Comparison of ENCODE assay signal across 27 mouse cellular contexts in the genomic region with DNA sequence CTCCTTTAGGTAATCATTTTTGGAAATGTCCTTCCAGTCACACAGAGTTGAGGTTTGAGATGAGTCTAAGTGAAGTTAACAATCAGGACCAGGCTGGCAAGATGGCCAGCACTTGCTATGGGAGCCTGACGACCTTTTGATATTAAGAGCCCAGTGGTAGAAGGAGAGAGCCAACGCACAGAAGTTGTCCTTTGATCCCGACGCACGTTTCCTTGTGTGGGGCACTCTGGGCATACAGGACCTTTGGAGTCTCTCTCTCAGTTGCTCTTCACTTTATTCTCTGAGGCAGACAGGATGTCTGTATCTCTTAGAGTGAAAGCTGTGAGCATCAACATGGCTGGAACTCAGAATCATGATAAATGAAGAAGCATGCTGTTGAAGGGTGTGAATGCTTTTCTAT. TPM values are rescaled to one million over a fixed set of nuclear protein-coding genes. Genes with fewer than 3 reads are reported as not detected.
DNase-seq lines count a peak whose midpoint lies in the region; ATAC-seq and TF ChIP-seq lines count a peak whose summit lies in the region.
"Had no signal": no experiment of that assay in that cellular context is flagged by ENCODE, and none has a peak within 500 bp of the region (broad histone marks: within the 10 kb centered on the region; RNA-seq: fewer than 3 reads in every experiment).

No protein-coding gene starts in this region.

- TF ChIP-seq POLR2A in liver, adult 2 months (IDR thresholded peaks at IDR 0.05; ENCODE audit: extremely low read depth, insufficient read depth, low read length): no peak

- H3K9ac ChIP-seq in intestine, embryonic 16.5 days (ENCODE audit: low read depth, low read length): no peak overlapping the region
- no peak overlapping the region for H3K9ac ChIP-seq in intestine, embryonic 15.5 days
- H3K9ac ChIP-seq in liver, adult 2 months (ENCODE audit: low read depth, low read length): no peak overlapping the region
- H3K9ac ChIP-seq: embryonic facial prominence, embryonic 12.5 days; forebrain, embryonic 13.5 days had no signal

- no peak overlapping the region for H3K4me2 ChIP-seq in intestine, embryonic 16.5 days (ENCODE audit: low read depth, low read length)
- no peak overlapping the region for H3K4me2 ChIP-seq in intestine, embryonic 15.5 days (replicated peaks)
- H3K4me2 ChIP-seq: embryonic facial prominence, embryonic 12.5 days; forebrain, embryonic 13.5 days had no signal

- no peak overlapping the region for H3K27ac ChIP-seq in intestine, embryonic 16.5 days (ENCODE audit: low read length)
- no peak overlapping the region for H3K27ac ChIP-seq in intestine, embryonic 15.5 days
- H3K27ac ChIP-seq in liver, adult 2 months (replicated peaks; ENCODE audit: insufficient read depth, low read depth, low read length): no peak overlapping the region
- H3K27ac ChIP-seq: embryonic facial prominence, embryonic 10.5 days; embryonic facial prominence, embryonic 12.5 days; forebrain, embryonic 13.5 days had no signal

- TF ChIP-seq CTCF in liver, adult 2 months (IDR thresholded peaks at IDR 0.05; ENCODE audit: low read depth, low read length): no peak

- no peaks in the 10 kb centered on the region for H3K4me1 ChIP-seq in intestine, embryonic 16.5 days (ENCODE audit: control insufficient read depth, insufficient read depth, low read length)
- no peaks in the 10 kb centered on the region for H3K4me1 ChIP-seq in intestine, embryonic 15.5 days (replicated peaks)
- H3K4me1 ChIP-seq in liver, adult 2 months (ENCODE audit: control insufficient read depth, insufficient read depth, low read length): no peaks in the 10 kb centered on the region
- H3K4me1 ChIP-seq: embryonic facial prominence, embryonic 12.5 days had no signal

- H3K79me2 ChIP-seq in liver, adult 2 months (ENCODE audit: control insufficient read depth, insufficient read depth, low read length): no peaks in the 10 kb centered on the region

- H3K36me3 ChIP-seq in intestine, embryonic 16.5 days (ENCODE audit: control insufficient read depth, insufficient read depth, low read length): no peaks in the 10 kb centered on the region
- no peaks in the 10 kb centered on the region for H3K36me3 ChIP-seq in intestine, embryonic 15.5 days
- H3K36me3 ChIP-seq in liver, adult 2 months (ENCODE audit: control insufficient read depth, insufficient read depth, low read length): peaks cover 8% of the 10 kb centered on the region; the same call in 1 of the 2 replicates

- ATAC-seq in intestine, embryonic 16.5 days: peak; percentile 44; the same call in 1 of the 2 replicates
- ATAC-seq in intestine, embryonic 15.5 days: no peak
- ATAC-seq: activated CD4-positive, CD25-positive, alpha-beta regulatory T cell, adult 4 months; CD4-positive, CD25-positive, alpha-beta regulatory T cell, adult 4 months; forebrain, embryonic 13.5 days; Patski had no signal

- DNase-seq in kidney, adult 9 months: peak; percentile 38
- no peak for DNase-seq in kidney, postnatal 14 days
- peak; percentile 54 for DNase-seq in liver, adult 2 months (ENCODE audit: extremely low read depth, low read depth, low spot score)
- no peak for DNase-seq in liver
- no peak for DNase-seq in heart, postnatal 4 days
- DNase-seq: adrenal gland, adult 8-10 months; adrenal gland, postnatal 14 days; adrenal gland, postnatal 36 days; B cell, adult 2 months; cerebellum, adult 11-12 months; cerebellum, adult 2 months; cerebellum, adult 9-10 months; cerebellum, postnatal 10 days; cerebellum, postnatal 25 days had no signal

- H3K27me3 ChIP-seq in intestine, embryonic 16.5 days (replicated peaks; ENCODE audit: control insufficient read depth, insufficient read depth, low read length): no peaks in the 10 kb centered on the region
- H3K27me3 ChIP-seq in intestine, embryonic 15.5 days (replicated peaks): no peaks in the 10 kb centered on the region
- no peaks in the 10 kb centered on the region for H3K27me3 ChIP-seq in liver, adult 2 months (ENCODE audit: control insufficient read depth, insufficient read depth, low read length)
- H3K27me3 ChIP-seq: CH12.LX; embryonic facial prominence, embryonic 12.5 days; forebrain, embryonic 13.5 days; Patski had no signal

- no peaks in the 10 kb centered on the region for H3K9me3 ChIP-seq in intestine, embryonic 16.5 days (ENCODE audit: control insufficient read depth, low read length)
- no peaks in the 10 kb centered on the region for H3K9me3 ChIP-seq in intestine, embryonic 15.5 days
- H3K9me3 ChIP-seq: embryonic facial prominence, embryonic 10.5 days; G1E had no signal

- no peak overlapping the region for H3K4me3 ChIP-seq in intestine, embryonic 16.5 days (ENCODE audit: low read length)
- H3K4me3 ChIP-seq in intestine, embryonic 15.5 days (replicated peaks): no peak overlapping the region
- no peak overlapping the region for H3K4me3 ChIP-seq in liver, adult 2 months (ENCODE audit: insufficient read depth, low read depth, low read length)
- H3K4me3 ChIP-seq: embryonic facial prominence, embryonic 10.5 days; embryonic facial prominence, embryonic 12.5 days; forebrain, embryonic 13.5 days had no signal

- WGBS in intestine, embryonic 16.5 days: 77% methylated on average over 5 of the region's 5 CpGs
- WGBS in intestine, embryonic 15.5 days: 82% methylated on average over 5 of the region's 5 CpGs
- WGBS in liver, adult 2 months: 34% methylated on average over 5 of the region's 5 CpGs

RNA-seq across cellular contexts. Expression of a gene that starts 23.3 kb away (rescaled TPM):
- 84.5 and 88.5 TPM in 2 replicates for polyA plus RNA-seq in intestine, embryonic 16.5 days (2015; fragmentation: Nextera tagmentation; extraction: Ambion mirVana)
- 69.3 and 76.8 TPM in 2 replicates for polyA plus RNA-seq in intestine, embryonic 15.5 days (2015; fragmentation: Nextera tagmentation; extraction: Ambion mirVana)
- total RNA-seq in liver, adult 2 months (2014; rRNA removed): 42.2 and 52.3 TPM in 2 replicates
- polyA plus RNA-seq in liver, adult 2 months (2012; rRNA removed): 38.0 and 38.7 TPM in 2 replicates
- total RNA-seq in heart, postnatal 4 days (2021): 10 to 100 TPM; 28.0 to 32.3 TPM

RNA-seq across cellular contexts. Expression of a gene that starts 30.1 kb away (rescaled TPM):
- polyA plus RNA-seq in intestine, embryonic 16.5 days (2015; fragmentation: Nextera tagmentation; extraction: Ambion mirVana): 24.8 and 26.4 TPM in 2 replicates
- 28.6 and 32.6 TPM in 2 replicates for polyA plus RNA-seq in intestine, embryonic 15.5 days (2015; fragmentation: Nextera tagmentation; extraction: Ambion mirVana)
- total RNA-seq in liver, adult 2 months (2014; rRNA removed): 5.3 and 6.4 TPM in 2 replicates
- polyA plus RNA-seq in liver, adult 2 months (2012; rRNA removed): 7.0 and 8.4 TPM in 2 replicates
- 10 to 100 TPM; 23.5 to 27.3 TPM for total RNA-seq in heart, postnatal 4 days (2021)

RNA-seq across cellular contexts. Expression of a gene that starts 30.5 kb away (rescaled TPM):
- polyA plus RNA-seq in intestine, embryonic 16.5 days (2015; fragmentation: Nextera tagmentation; extraction: Ambion mirVana): 3.3 and 5.2 TPM in 2 replicates
- 1.5 and 1.9 TPM in 2 replicates for polyA plus RNA-seq in intestine, embryonic 15.5 days (2015; fragmentation: Nextera tagmentation; extraction: Ambion mirVana)
- 89.3 and 378 TPM in 2 replicates for total RNA-seq in liver, adult 2 months (2014; rRNA removed)
- 153 and 184 TPM in 2 replicates for polyA plus RNA-seq in liver, adult 2 months (2012; rRNA removed)
- not detected for total RNA-seq in heart, postnatal 4 days (2021)
- total RNA-seq: adrenal gland, adult 8-10 months; adrenal gland, postnatal 36 days; G1E had no signal
- polyA plus RNA-seq: activated CD4-positive, CD25-positive, alpha-beta regulatory T cell, adult 4 months; CD4-positive, CD25-positive, alpha-beta regulatory T cell, adult 4 months; cortical plate, adult 2 months; embryonic facial prominence, embryonic 10.5 days; embryonic facial prominence, embryonic 12.5 days; embryonic facial prominence, embryonic 14.5 days; forebrain, embryonic 11.5 days; forebrain, embryonic 13.5 days; G1E; Patski had no signal

Comparison
In these comparisons a context has a peak if more than half of its experiments do, and no peak if none do; other contexts are left out.
1. DNase-seq: peak in kidney, adult 9 months (single experiment) and liver, adult 2 months (single experiment); none in kidney, postnatal 14 days (single experiment), liver (single experiment) and heart, postnatal 4 days (single experiment).
2. RNA of a gene that starts 30.5 kb away (polyA plus RNA-seq): 153 to 184 TPM in liver, adult 2 months; 3.3 to 5.2 TPM in intestine, embryonic 16.5 days and 1.5 to 1.9 TPM in intestine, embryonic 15.5 days; every median in the first group is over 10 times any median in the second.